Mouse (Mus musculus): ENCODE measurements around the gene Dvl3.

GRCm38 (mm10) chr16:20489233-20489632 is 27.5 kb upstream of the Dvl3 start:
- TF ChIP-seq CTCF (IDR thresholded peaks at IDR 0.05; ENCODE audit: low read depth, low read length) (no peak), POLR2A (IDR thresholded peaks at IDR 0.05; ENCODE audit: extremely low read depth, insufficient read depth, low read length) (no peak)

Measured in liver, adult 2 months (tissue).